Mouse (Mus musculus) MN1 (cell line): ENCODE data around the gene Cldn34c3.
"Not testable (repeated sequence)": the region's sequence is repeated elsewhere in the genome, so short reads cannot be mapped to it uniquely, and the experiment has no call there.

Source experiments
- DNase-seq: peaks from one replicate; pipeline ENCODE4 v3.0.0-alpha.2; 2016; ENCODE audit warnings: low spot score

The Cldn34c3 gene

DNA sequence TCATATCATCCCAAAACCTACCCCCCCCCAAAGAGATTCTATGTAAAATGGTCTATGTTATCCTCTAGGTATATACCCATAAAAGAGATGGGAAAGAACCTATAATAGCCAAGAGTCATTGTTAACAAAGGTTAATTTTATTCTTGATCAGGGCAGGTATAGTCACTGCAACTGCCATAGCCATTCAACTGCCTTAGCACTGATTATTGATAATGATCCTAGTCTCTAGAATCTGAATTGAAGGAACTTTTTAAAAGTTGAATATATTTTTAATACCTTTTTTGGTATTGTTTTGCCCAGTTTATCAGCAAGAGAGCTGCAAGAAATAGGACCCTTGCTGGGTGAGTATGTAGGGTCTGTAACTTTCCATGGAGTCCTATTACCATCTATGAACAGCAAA lies at the start of gene Cldn34c3:
TSS of gene Cldn34c3 (plus strand) at position 301 of the 400 bp plus-strand sequence.
- not testable (repeated sequence) for DNase-seq
